ENCODE assay signal across 19 mouse cellular contexts in genomic region chr2:105648933-105649332, GRCm38 (mm10). TPM values are rescaled to one million over a fixed set of nuclear protein-coding genes. Genes with fewer than 3 reads are reported as not detected.
"Had no signal": no experiment of that assay in that cellular context is flagged by ENCODE, and none has a peak within 500 bp of the region (broad histone marks: within the 10 kb centered on the region; RNA-seq: fewer than 3 reads in every experiment).

No protein-coding gene starts in this region.

- H3K4me2 ChIP-seq: neural tube, embryonic 13.5 days; neural tube, embryonic 15.5 days; stomach, embryonic 15.5 days had no signal

- H3K4me3 ChIP-seq: neural tube, embryonic 13.5 days; neural tube, embryonic 15.5 days; stomach, embryonic 15.5 days had no signal

- H3K4me1 ChIP-seq: neural tube, embryonic 13.5 days; neural tube, embryonic 15.5 days; stomach, embryonic 15.5 days had no signal

- DNase-seq: retina, postnatal 1 day; right cerebral cortex, adult 18-20 months; right cerebral cortex, postnatal 14 days; right cerebral cortex, postnatal 25 days; right cerebral cortex, postnatal 4 days; spleen, adult 18-20 months; thymus, adult 18-20 months; thymus, adult 2 months; thymus, postnatal 14 days; thymus, postnatal 25 days; thymus, postnatal 36 days; thymus, postnatal 4 days had no signal

- H3K9ac ChIP-seq: neural tube, embryonic 13.5 days; neural tube, embryonic 15.5 days; stomach, embryonic 15.5 days had no signal

- H3K36me3 ChIP-seq: neural tube, embryonic 13.5 days; neural tube, embryonic 15.5 days; stomach, embryonic 15.5 days had no signal

- H3K9me3 ChIP-seq: neural tube, embryonic 13.5 days; neural tube, embryonic 15.5 days; stomach, embryonic 15.5 days had no signal

- H3K27ac ChIP-seq: neural tube, embryonic 13.5 days; neural tube, embryonic 15.5 days; stomach, embryonic 15.5 days; stomach, postnatal 0 days had no signal

RNA-seq across cellular contexts. Expression of gene Pax6, which starts 19.8 kb away (rescaled TPM):
- total RNA-seq: neutrophil, adult 5-6 weeks had no signal
- polyA plus RNA-seq: thymus, postnatal 0 days; urinary bladder, adult 2 months had no signal
